Mouse (Mus musculus): Measurements from ENCODE around the gene Tmod2.

GRCm38 (mm10) chr9:75579321-75579720 lies 31.8 kb downstream of the Tmod2 start:
- TF ChIP-seq POLR2A (IDR thresholded peaks at IDR 0.05; ENCODE audit: control insufficient read depth, extremely low read depth, insufficient read depth, low read length, poor library complexity): no peak
- TF ChIP-seq CTCF (IDR thresholded peaks at IDR 0.05; ENCODE audit: borderline replicate concordance, control insufficient read depth, extremely low read depth, insufficient read depth, low read length, poor library complexity): no peak
